Mouse (Mus musculus) gastrocnemius, postnatal 10 days (tissue): ENCODE results near the gene Ndufb8. TPM values are rescaled to one million over a fixed set of nuclear protein-coding genes. Genes with fewer than 3 reads are reported as not detected.

Experiments
- DNase-seq: peaks from one replicate; pipeline ENCODE4 v3.0.0; 2021; ENCODE audit warnings: mixed read lengths
- total RNA-seq, 2 experiments: library from RNA; stranded (reverse); gene quantifications; 2 replicates each; pipeline ENCODE4 v1.2.3; 2021

The Ndufb8 gene
- total RNA-seq, 2 experiments from 2014 or later = 675 to 794 TPM

- DNase-seq = no peak
Observed at GRCm38 (mm10) chr19:44535376-44535775, 19.9 kb downstream of the Ndufb8 start.

- DNase-seq = no peak
Observed at GRCm38 (mm10) chr19:44530018-44530417, 25.2 kb downstream of the Ndufb8 start.

- no peak for DNase-seq
Observed at GRCm38 (mm10) chr19:44525551-44526205, 29.6 kb downstream of the Ndufb8 start.

- peak; percentile 22 for DNase-seq
Observed at GRCm38 (mm10) chr19:44519152-44519551, 36.1 kb downstream of the Ndufb8 start.

- no peak for DNase-seq
Observed at GRCm38 (mm10) chr19:44517996-44518768, 37.1 kb downstream of the Ndufb8 start.

DNA sequence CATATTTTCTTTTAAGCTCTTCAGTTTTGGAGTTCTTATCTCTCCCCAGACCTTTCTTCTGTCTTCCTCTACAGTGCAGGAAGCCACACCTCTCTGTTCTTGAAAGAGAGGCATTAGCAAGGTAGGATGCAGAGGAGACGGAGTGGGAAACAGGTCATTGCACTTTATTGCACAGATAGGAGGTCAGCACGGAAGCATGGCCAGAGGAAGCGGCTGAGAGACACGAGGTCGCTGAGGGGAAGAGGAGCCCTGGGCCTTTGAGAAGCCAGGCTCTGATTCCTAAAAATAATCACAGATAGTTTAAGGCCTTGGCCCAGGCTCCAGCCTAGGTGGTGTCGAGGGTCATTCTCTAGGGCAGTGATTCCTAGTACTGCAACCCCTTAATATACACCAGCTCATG is 39.5 kb downstream of the Ndufb8 start:
- DNase-seq = no peak

GRCm38 (mm10) chr19:44514521-44515451 is 40.5 kb downstream of the Ndufb8 start:
- DNase-seq = no peak

- DNase-seq = no peak
Observed at GRCm38 (mm10) chr19:44513921-44514482, 41.2 kb downstream of the Ndufb8 start.

GRCm38 (mm10) chr19:44513054-44513833 is 42.0 kb downstream of the Ndufb8 start:
- no peak for DNase-seq

DNA sequence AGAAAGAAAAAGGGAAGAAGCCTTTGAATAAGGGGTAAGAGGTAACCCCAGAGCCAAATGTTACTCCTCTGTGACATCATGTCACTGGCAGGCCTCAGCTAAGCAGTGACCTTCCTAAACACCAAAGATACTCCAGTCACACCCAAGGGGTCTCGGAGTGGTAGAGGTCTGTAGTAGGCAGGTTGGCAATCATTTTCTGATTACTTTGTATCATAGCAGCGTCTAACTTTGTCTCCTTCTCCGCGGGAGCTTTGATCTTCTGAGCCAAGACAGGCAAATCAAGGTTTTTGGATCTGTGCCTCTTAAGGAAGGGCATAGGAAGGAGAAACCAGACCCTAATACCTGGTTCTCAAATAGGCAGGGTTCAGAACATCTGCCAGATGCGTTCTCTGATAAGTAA is 42.6 kb downstream of the Ndufb8 start:
- no peak for DNase-seq

GRCm38 (mm10) chr19:44511451-44512231 is 43.6 kb downstream of the Ndufb8 start:
- peak; percentile 38 for DNase-seq

DNA sequence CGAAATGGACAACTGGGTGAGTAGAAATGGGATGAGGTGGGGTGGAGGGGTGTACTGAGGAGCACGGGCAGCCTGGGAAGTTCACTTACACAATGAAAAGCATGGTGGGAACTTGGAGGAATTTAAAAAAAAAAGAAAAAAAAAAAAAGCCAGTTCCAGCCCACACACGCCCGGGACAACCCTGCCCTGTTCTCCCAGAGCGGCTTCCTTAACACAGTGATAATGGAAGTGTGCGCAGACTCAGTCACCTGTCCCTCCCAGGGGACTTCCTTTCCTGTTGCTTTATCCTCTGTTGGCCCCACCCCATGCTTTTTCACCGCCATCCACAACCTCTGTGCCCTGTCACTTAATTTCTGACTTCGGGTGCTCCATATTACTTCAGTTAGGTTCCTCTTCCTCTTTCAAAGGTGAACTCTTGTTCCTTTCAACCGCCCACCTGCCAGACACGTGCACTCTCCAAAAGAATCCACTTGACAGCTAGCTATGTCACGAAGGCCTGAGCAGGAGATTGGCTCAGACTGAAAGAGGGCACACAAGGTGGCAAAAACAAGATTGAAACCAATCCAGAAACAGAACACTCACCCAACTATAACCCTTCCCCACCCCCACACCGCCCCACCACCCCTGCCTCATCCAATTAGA is 44.6 kb downstream of the Ndufb8 start:
- DNase-seq = no peak

DNA sequence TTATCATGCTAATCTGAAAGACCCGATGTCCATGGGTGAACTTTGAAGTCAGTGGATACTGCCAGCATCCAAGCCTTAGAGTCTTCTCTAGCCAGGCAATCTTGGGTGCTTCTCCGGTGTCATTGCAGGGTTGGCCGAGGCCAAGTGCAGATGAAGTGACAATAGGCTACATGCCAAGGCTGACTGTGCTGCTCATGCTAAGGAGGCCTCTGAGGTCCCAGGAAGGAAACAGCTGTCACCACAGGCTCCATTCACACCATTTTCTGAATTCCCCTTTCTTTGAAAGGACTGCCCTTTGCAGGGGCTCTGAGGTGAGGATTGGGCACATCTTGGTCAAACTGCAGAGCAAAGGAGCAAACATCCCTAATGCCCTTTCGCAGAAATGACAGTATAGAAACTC is 52.5 kb downstream of the Ndufb8 start:
- DNase-seq = no peak

- DNase-seq = no peak
Observed at GRCm38 (mm10) chr19:44501925-44502324, 53.3 kb downstream of the Ndufb8 start.

- no peak for DNase-seq
Observed at GRCm38 (mm10) chr19:44500240-44500639, 55.0 kb downstream of the Ndufb8 start.

DNA sequence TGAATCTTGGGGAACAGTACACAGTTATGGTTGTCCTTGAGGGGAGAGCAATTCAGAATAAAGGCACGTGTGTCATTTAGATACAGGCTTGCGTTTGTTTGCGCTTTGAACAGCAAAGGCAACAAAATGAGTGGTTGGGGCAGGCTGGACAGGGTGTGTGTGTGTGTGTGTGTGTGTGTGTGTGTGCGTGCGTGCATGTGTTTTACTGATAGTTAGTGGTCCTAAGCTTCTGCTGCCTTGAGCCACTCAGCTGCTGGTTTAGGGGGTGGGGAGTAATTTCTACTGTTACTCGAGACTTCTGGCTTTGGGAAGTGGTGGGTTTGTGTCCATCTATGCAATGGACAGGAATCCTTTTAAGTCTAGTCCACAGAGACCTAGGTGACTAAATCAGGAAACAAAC is 56.3 kb downstream of the Ndufb8 start:
- DNase-seq = no peak
